Mouse (Mus musculus): ENCODE data around the gene Amer2.
"Not testable (repeated sequence)": the region's sequence is repeated elsewhere in the genome, so short reads cannot be mapped to it uniquely, and the experiment has no call there.

The Amer2 gene

GRCm38 (mm10) chr14:60372821-60373309 is at the start of gene Amer2:
Gene Amer2 (plus strand): TSS chr14:60373259.
- DNase-seq: no peak

- DNase-seq: not testable (repeated sequence)
These were observed 33.1 kb upstream of the Amer2 start for GRCm38 (mm10) chr14:60340001-60340400.

- DNase-seq: no peak
These were observed 32.5 kb upstream of the Amer2 start for GRCm38 (mm10) chr14:60340570-60340969.

- DNase-seq: no peak
These were observed 27.7 kb upstream of the Amer2 start for GRCm38 (mm10) chr14:60345326-60345876.

GRCm38 (mm10) chr14:60358347-60358746 is 14.7 kb upstream of the Amer2 start:
- DNase-seq: no peak

- DNase-seq: no peak
These were observed 11.5 kb upstream of the Amer2 start for GRCm38 (mm10) chr14:60361380-60362212.

- DNase-seq: no peak
These were observed 6.3 kb upstream of the Amer2 start for GRCm38 (mm10) chr14:60366729-60367128.

- no peak for DNase-seq
These were observed 4.0 kb upstream of the Amer2 start for GRCm38 (mm10) chr14:60368769-60369666.

- DNase-seq: no peak
These were observed 3.3 kb upstream of the Amer2 start for GRCm38 (mm10) chr14:60369667-60370315.

GRCm38 (mm10) chr14:60377107-60377506 is 4.0 kb downstream of the Amer2 start:
- DNase-seq: no peak

GRCm38 (mm10) chr14:60377546-60377945 is 4.5 kb downstream of the Amer2 start:
- DNase-seq: no peak

- peak; percentile 78 for DNase-seq
These were observed 5.1 kb downstream of the Amer2 start for GRCm38 (mm10) chr14:60378057-60378565.

GRCm38 (mm10) chr14:60378566-60379322 is 5.7 kb downstream of the Amer2 start:
- peak; percentile 33 for DNase-seq

GRCm38 (mm10) chr14:60379323-60379957 is 6.4 kb downstream of the Amer2 start:
- no peak for DNase-seq

GRCm38 (mm10) chr14:60379958-60380330 is 6.9 kb downstream of the Amer2 start:
- no peak for DNase-seq

GRCm38 (mm10) chr14:60381671-60382070 is 8.6 kb downstream of the Amer2 start:
- no peak for DNase-seq

GRCm38 (mm10) chr14:60383816-60384215 is 10.8 kb downstream of the Amer2 start:
- no peak for DNase-seq

GRCm38 (mm10) chr14:60384269-60384668 is 11.2 kb downstream of the Amer2 start:
- DNase-seq: no peak

- no peak for DNase-seq
These were observed 12.1 kb downstream of the Amer2 start for GRCm38 (mm10) chr14:60385079-60385643.

- DNase-seq: no peak
These were observed 13.8 kb downstream of the Amer2 start for GRCm38 (mm10) chr14:60386591-60387501.
